Mouse (Mus musculus): Measurements from ENCODE around the gene Arhgap18. TPM values are rescaled to one million over a fixed set of nuclear protein-coding genes. Genes with fewer than 3 reads are reported as not detected.

Arhgap18 gene
- polyA plus RNA-seq, 1 experiment: 1.9 TPM

GRCm38 (mm10) chr10:26884949-26885348 is 131.7 kb downstream of the Arhgap18 start:
- Histone ChIP-seq H3K4me2 (ENCODE audit: low read depth) (no peak overlapping the region), H3K27me3 (ENCODE audit: control insufficient read depth, insufficient read depth, insufficient read length) (no peaks in the 10 kb centered on the region), H3K36me3 (ENCODE audit: control insufficient read depth, insufficient read depth) (no peaks in the 10 kb centered on the region), H3ac (ENCODE audit: control insufficient read depth, insufficient read length) (no peak overlapping the region), H3K79me2 (ENCODE audit: control insufficient read depth, insufficient read depth) (no peaks in the 10 kb centered on the region), H3K4me3 (no peak overlapping the region)
- no peak for TF ChIP-seq MYOD1 (IDR thresholded peaks at IDR 0.05; ENCODE audit: control insufficient read depth in 1 of 3, insufficient read length in 2 of 3, low read depth in 2 of 3)
- TF ChIP-seq POLR2AphosphoS2 (IDR thresholded peaks at IDR 0.05; ENCODE audit: insufficient read length, low read depth): no peak
- TF ChIP-seq MYOG (IDR thresholded peaks at IDR 0.05; ENCODE audit: control insufficient read depth in 1 of 3, insufficient read depth in 1 of 3, insufficient read length in 2 of 3, low read depth in 2 of 3): no peak
- TF ChIP-seq POLR2A (IDR thresholded peaks at IDR 0.05; ENCODE audit: insufficient read length, low read depth): no peak
- no peak for TF ChIP-seq MAX (IDR thresholded peaks at IDR 0.05; ENCODE audit: low read depth)
- TF ChIP-seq TCF12 (IDR thresholded peaks at IDR 0.05; ENCODE audit: insufficient read depth, poor library complexity, severe bottlenecking): no peak
- TF ChIP-seq USF1 (IDR thresholded peaks at IDR 0.05; ENCODE audit: low read depth): no peak

GRCm38 (mm10) chr10:26889226-26889625 is 136.0 kb downstream of the Arhgap18 start:
- no peak overlapping the region for H3K4me2 ChIP-seq (ENCODE audit: low read depth)
- H3K36me3 ChIP-seq (ENCODE audit: control insufficient read depth, insufficient read depth): no peaks in the 10 kb centered on the region
- no peaks in the 10 kb centered on the region for H3K27me3 ChIP-seq (ENCODE audit: control insufficient read depth, insufficient read depth, insufficient read length)
- no peak overlapping the region for H3K4me3 ChIP-seq
- no peak for TF ChIP-seq E2F4 (IDR thresholded peaks at IDR 0.05; ENCODE audit: insufficient read depth)
- no peak for TF ChIP-seq USF1 (IDR thresholded peaks at IDR 0.05; ENCODE audit: low read depth)
- no peak for TF ChIP-seq TCF12 (IDR thresholded peaks at IDR 0.05; ENCODE audit: insufficient read depth, poor library complexity, severe bottlenecking)
- no peak for TF ChIP-seq SRF (IDR thresholded peaks at IDR 0.05; ENCODE audit: control insufficient read depth, insufficient read length, low read depth)
- TF ChIP-seq POLR2AphosphoS2 (IDR thresholded peaks at IDR 0.05; ENCODE audit: insufficient read length, low read depth): no peak
- TF ChIP-seq REST (IDR thresholded peaks at IDR 0.05; ENCODE audit: insufficient read depth, insufficient read length): no peak
- TF ChIP-seq POLR2A (IDR thresholded peaks at IDR 0.05; ENCODE audit: insufficient read length, low read depth): no peak
- no peak for TF ChIP-seq MAX (IDR thresholded peaks at IDR 0.05; ENCODE audit: low read depth)
- no peak for TF ChIP-seq TCF3 (IDR thresholded peaks at IDR 0.05; ENCODE audit: insufficient read length, low read depth)
- no peak for TF ChIP-seq MYOD1 (IDR thresholded peaks at IDR 0.05; ENCODE audit: control insufficient read depth in 1 of 3, insufficient read length in 2 of 3, low read depth in 2 of 3)
- TF ChIP-seq MYOG (IDR thresholded peaks at IDR 0.05; ENCODE audit: control insufficient read depth in 1 of 3, insufficient read depth in 1 of 3, insufficient read length in 2 of 3, low read depth in 2 of 3): no peak
- no peaks in the 10 kb centered on the region for H3K79me2 ChIP-seq (ENCODE audit: control insufficient read depth, insufficient read depth)
- no peak overlapping the region for H3ac ChIP-seq (ENCODE audit: control insufficient read depth, insufficient read length)

GRCm38 (mm10) chr10:26889754-26890153 is 136.5 kb downstream of the Arhgap18 start:
- no peak overlapping the region for H3K4me2 ChIP-seq (ENCODE audit: low read depth)
- TF ChIP-seq POLR2AphosphoS2 (IDR thresholded peaks at IDR 0.05; ENCODE audit: insufficient read length, low read depth): no peak
- H3K79me2 ChIP-seq (ENCODE audit: control insufficient read depth, insufficient read depth): no peaks in the 10 kb centered on the region
- H3K36me3 ChIP-seq (ENCODE audit: control insufficient read depth, insufficient read depth): no peaks in the 10 kb centered on the region
- H3K4me3 ChIP-seq: no peak overlapping the region
- H3ac ChIP-seq (ENCODE audit: control insufficient read depth, insufficient read length): no peak overlapping the region
- no peaks in the 10 kb centered on the region for H3K27me3 ChIP-seq (ENCODE audit: control insufficient read depth, insufficient read depth, insufficient read length)

GRCm38 (mm10) chr10:26890269-26890955 is 137.2 kb downstream of the Arhgap18 start:
- no peaks in the 10 kb centered on the region for H3K27me3 ChIP-seq (ENCODE audit: control insufficient read depth, insufficient read depth, insufficient read length)

GRCm38 (mm10) chr10:26893091-26893490 is 139.9 kb downstream of the Arhgap18 start:
- no peak overlapping the region for H3K4me3 ChIP-seq
- no peak for TF ChIP-seq SRF (IDR thresholded peaks at IDR 0.05; ENCODE audit: control insufficient read depth, insufficient read length, low read depth)
- no peak for TF ChIP-seq POLR2AphosphoS2 (IDR thresholded peaks at IDR 0.05; ENCODE audit: insufficient read length, low read depth)
- TF ChIP-seq TCF3 (IDR thresholded peaks at IDR 0.05; ENCODE audit: insufficient read length, low read depth): no peak
- no peak overlapping the region for H3K4me2 ChIP-seq (ENCODE audit: low read depth)
- no peaks in the 10 kb centered on the region for H3K79me2 ChIP-seq (ENCODE audit: control insufficient read depth, insufficient read depth)
- no peak overlapping the region for H3ac ChIP-seq (ENCODE audit: control insufficient read depth, insufficient read length)
- H3K27me3 ChIP-seq (ENCODE audit: control insufficient read depth, insufficient read depth, insufficient read length): no peaks in the 10 kb centered on the region
- no peaks in the 10 kb centered on the region for H3K36me3 ChIP-seq (ENCODE audit: control insufficient read depth, insufficient read depth)

More at GRCm38 (mm10) chr10:26890269-26890955, 137.2 kb downstream of the Arhgap18 start:
- H3K79me2 ChIP-seq (ENCODE audit: control insufficient read depth, insufficient read depth): no peaks in the 10 kb centered on the region
- H3K36me3 ChIP-seq (ENCODE audit: control insufficient read depth, insufficient read depth): no peaks in the 10 kb centered on the region
- no peak overlapping the region for H3K4me3 ChIP-seq
- no peak overlapping the region for H3K4me2 ChIP-seq (ENCODE audit: low read depth)
- no peak overlapping the region for H3ac ChIP-seq (ENCODE audit: control insufficient read depth, insufficient read length)
- TF ChIP-seq REST (IDR thresholded peaks at IDR 0.05; ENCODE audit: insufficient read depth, insufficient read length): no peak
- no peak for TF ChIP-seq CEBPB (IDR thresholded peaks at IDR 0.05; ENCODE audit: insufficient read depth, poor library complexity, severe bottlenecking)
- no peak for TF ChIP-seq MYOG (IDR thresholded peaks at IDR 0.05; ENCODE audit: control insufficient read depth in 1 of 3, insufficient read depth in 1 of 3, insufficient read length in 2 of 3, low read depth in 2 of 3)
- TF ChIP-seq POLR2A (IDR thresholded peaks at IDR 0.05; ENCODE audit: insufficient read length, low read depth): no peak
- no peak for TF ChIP-seq TCF12 (IDR thresholded peaks at IDR 0.05; ENCODE audit: insufficient read depth, poor library complexity, severe bottlenecking)
- TF ChIP-seq SRF (IDR thresholded peaks at IDR 0.05; ENCODE audit: control insufficient read depth, insufficient read length, low read depth): no peak
- TF ChIP-seq E2F4 (IDR thresholded peaks at IDR 0.05; ENCODE audit: insufficient read depth): no peak
- no peak for TF ChIP-seq TCF3 (IDR thresholded peaks at IDR 0.05; ENCODE audit: insufficient read length, low read depth)
- no peak for TF ChIP-seq USF1 (IDR thresholded peaks at IDR 0.05; ENCODE audit: low read depth)
